Mouse (Mus musculus): Measurements from ENCODE around the gene Jup. TPM values are rescaled to one million over a fixed set of nuclear protein-coding genes. Genes with fewer than 3 reads are reported as not detected.
"Not testable (repeated sequence)": the region's sequence is repeated elsewhere in the genome, so short reads cannot be mapped to it uniquely, and the experiment has no call there.

Gene Jup
- total RNA-seq, 2 experiments from 2014 or later: 74.2 to 77.9 TPM

DNA sequence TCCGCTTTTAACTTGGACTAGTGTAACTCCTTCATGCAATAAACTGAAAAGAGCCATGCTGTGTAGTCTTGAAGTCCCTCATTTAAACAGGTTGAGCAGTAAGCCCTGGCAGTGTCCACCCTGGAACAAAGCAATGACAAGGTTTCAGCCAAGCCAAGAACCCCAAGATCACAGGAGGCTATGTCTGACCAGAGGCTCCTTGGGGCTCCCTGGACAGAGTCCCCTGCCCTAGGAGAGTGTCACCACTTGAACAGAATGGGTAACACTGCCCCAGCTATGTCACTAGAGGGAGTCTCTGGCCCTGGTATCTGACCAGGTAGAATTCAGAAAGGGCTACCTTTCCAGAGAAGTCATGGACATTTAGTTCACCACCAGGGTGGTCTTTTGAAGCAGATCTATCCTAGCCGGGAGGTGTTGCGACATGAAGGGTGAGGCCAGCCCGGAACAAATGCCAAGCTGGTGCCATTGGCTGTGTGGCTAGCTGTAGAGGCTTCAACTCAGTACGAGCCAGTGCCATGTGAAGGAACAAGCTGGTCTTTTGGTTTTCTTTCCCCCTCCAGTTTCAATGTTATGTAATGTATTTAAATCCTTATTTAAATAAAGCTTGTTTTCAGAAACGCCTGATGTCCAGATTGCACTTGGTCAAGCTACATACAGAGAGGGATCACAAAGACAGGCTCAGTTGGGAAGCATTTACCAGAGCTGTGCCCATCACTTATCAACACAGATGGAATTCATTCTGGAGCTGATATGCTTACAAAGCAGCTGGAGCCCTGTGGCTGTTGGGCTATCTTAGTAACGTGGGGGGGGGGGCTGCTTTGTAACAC, 75.9 kb downstream of the Jup start:
- intact Hi-C loops (cut with DNase I); DNase-seq: not testable (repeated sequence)

DNA sequence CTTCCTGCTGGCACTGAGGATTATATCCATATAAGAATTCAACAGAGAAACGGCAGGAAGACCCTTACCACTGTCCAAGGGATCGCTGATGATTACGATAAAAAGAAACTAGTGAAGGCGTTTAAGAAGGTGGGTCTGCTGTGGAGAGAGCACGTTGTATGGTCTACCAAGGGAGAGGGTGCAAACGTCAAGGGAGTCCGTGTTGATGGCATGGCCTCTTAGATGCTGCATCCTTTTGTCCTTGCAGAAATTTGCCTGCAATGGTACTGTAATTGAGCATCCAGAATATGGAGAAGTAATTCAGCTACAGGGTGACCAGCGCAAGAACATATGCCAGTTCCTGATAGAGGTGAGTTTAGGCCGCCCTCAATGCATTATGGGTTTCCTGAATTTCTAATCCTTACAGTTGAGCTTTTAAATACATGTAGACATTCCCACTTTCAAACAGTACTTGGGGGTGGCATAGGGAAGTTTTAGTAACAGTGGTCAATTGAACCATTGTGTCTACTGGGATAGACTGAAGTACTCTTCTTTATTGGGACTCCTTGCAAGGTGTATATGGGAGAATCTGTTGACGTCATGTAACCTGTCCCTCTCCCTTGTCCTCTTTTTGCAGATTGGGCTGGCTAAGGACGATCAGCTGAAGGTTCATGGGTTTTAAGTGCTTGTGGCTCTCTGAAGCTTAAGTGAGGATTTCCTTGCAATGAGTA, 76.7 kb downstream of the Jup start:
- intact Hi-C loops (cut with DNase I); DNase-seq: not testable (repeated sequence)

DNA sequence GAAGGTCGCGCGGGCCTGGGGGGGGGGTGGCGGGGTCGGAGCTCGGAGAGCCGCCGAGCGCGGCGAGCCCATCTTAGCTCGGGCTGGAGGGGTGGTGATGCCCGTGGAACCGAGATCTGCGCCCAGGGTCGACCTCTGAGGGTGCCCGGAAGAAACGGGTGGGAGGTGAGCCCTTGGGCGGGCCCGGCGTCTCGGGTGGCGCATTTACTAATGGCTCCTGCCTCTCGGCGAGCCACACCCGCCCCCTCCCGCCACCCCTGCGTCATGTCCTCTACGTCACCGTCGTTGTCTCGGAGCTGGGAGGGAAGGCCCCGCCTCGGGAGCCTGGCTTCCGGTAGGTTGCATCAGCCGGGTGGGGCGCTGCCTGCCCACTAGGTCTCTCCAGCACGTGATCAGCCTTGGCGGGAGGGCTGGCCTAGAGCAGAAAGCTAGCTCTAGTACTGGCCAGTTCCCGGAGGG, 77.4 kb downstream of the Jup start:
- intact Hi-C loops (cut with DNase I): no loop called here

DNA sequence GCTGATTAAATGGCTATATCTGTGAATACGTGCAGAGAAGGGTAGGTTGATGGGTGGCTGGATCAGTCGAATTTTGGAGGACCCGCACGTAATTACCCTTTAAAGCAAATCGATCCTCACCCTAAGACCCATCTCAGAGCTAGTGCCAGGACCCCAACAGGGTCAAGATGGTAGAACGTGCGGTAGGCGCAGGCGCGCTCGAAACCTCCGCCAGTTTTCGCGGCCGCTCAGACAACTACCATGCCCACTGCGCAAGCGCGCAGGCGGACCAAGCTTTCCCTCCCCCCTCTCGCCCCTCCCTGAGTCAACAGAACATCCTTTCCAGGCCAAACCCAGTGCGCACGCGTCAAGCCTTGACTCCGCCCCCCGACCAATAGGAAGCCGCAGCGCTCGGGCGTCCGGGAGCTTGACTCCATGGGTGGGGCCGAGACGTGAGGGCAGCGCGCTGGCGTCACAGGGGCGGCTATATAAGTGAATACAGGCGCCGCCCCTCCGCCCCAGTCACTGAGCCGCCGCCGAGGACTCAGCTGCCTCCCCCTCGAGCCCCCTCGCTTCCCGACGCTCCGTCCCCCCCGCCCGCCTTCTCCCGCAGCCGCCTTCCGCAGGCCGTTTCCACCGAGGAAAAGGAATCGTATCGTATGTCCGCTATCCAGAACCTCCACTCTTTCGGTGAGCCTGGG, 77.9 kb downstream of the Jup start, which contains the start of gene Eif1:
Gene Eif1, plus strand, starts transcription at position 394 of the 680 bp plus-strand sequence.
- intact Hi-C loops (cut with DNase I): no loop called here
- peak; percentile 100 for DNase-seq

More for the DNA sequence above, 77.4 kb downstream of the Jup start:
- peak; percentile 98 for DNase-seq

Small RNA genes within 50 kb of the gene (microRNA-seq; reads per million reads assigned to microRNA genes)
- not detected for gene Gm27374

Other genes starting within 250 kb of the Jup start
- 1 to 10 TPM; 1.2 to 1.5 TPM for gene Krt19, start 249.1 kb downstream of the Jup start, total RNA-seq (2021)
- under 1 TPM; 0.52 to 0.56 TPM for gene Krt9, start 204.5 kb downstream of the Jup start, total RNA-seq (2021)
- under 1 TPM in 1 of 2 experiments, not detected in 1; 0.32 TPM for gene Krt14, start 190.2 kb downstream of the Jup start, total RNA-seq (2021)
- gene Krt16, start 148.9 kb downstream of the Jup start, total RNA-seq (2021): not detected
- gene Krt17, start 136.7 kb downstream of the Jup start, total RNA-seq (2021): not detected
- not detected for gene Krt42, start 127.9 kb downstream of the Jup start, total RNA-seq (2021)
- gene Eif1, start 77.9 kb downstream of the Jup start, total RNA-seq (2021): 100 to 1,000 TPM; 642 to 677 TPM
- gene Gast, start 63.4 kb downstream of the Jup start, total RNA-seq (2021): not detected
- 100 to 1,000 TPM in 1 of 2 experiments, 10 to 100 TPM in 1; 43.8 to 116 TPM for gene Hap1, start 41.6 kb downstream of the Jup start, total RNA-seq (2021)
- 1 to 10 TPM; 8.1 to 9.9 TPM for gene P3h4, start 17.1 kb upstream of the Jup start, total RNA-seq (2021)
- 10 to 100 TPM; 13.7 to 15.0 TPM for gene Fkbp10, start 17.9 kb upstream of the Jup start, total RNA-seq (2021)
- 10 to 100 TPM; 85.5 to 91.9 TPM for gene Nt5c3b, start 44.0 kb upstream of the Jup start, total RNA-seq (2021)
- gene Klhl10, start 44.2 kb upstream of the Jup start, total RNA-seq (2021): 1 to 10 TPM; 1.9 to 3.1 TPM
- gene Klhl11, start 75.0 kb upstream of the Jup start, total RNA-seq (2021): 10 to 100 TPM; 50.7 to 54.1 TPM
- gene Acly, start 130.2 kb upstream of the Jup start, total RNA-seq (2021): 100 to 1,000 TPM; 211 to 219 TPM
- under 1 TPM; 0.58 to 0.93 TPM for gene Ttc25, start 147.8 kb upstream of the Jup start, total RNA-seq (2021)
- 10 to 100 TPM; 25.6 to 29.6 TPM for gene Cnp, start 177.1 kb upstream of the Jup start, total RNA-seq (2021)
- 10 to 100 TPM; 37.7 to 39.9 TPM for gene Nkiras2, start 221.5 kb upstream of the Jup start, total RNA-seq (2021)
- 100 to 1,000 TPM; 276 to 297 TPM for gene Dnajc7, start 222.4 kb upstream of the Jup start, total RNA-seq (2021)